Mouse (Mus musculus) kidney, adult 2 months (tissue): Measurements from ENCODE around the gene Sos2. TPM values are rescaled to one million over a fixed set of nuclear protein-coding genes. Genes with fewer than 3 reads are reported as not detected.

Experiments
- DNase-seq: peaks from one replicate; pipeline ENCODE4 v3.0.0; 2021
- H3K27ac ChIP-seq: fragments of 200-500 bp; 2 replicates; pipeline ENCODE4 v1.5.1; 2012; ENCODE audit warnings: low read depth, low read length, control low read depth, inconsistent platforms; ENCODE audit not compliant: insufficient read depth
- H3K27me3 ChIP-seq: fragments of 200-500 bp; replicated peaks from 2 replicates; pipeline ENCODE4 v1.6.1; 2012; ENCODE audit warnings: mild to moderate bottlenecking, moderate library complexity, low read length, inconsistent platforms; ENCODE audit not compliant: control insufficient read depth, insufficient read depth
- H3K36me3 ChIP-seq: fragments of 200-500 bp; 2 replicates; pipeline ENCODE4 v1.6.1; 2012; ENCODE audit warnings: mild to moderate bottlenecking, moderate library complexity, low read length, inconsistent platforms; ENCODE audit not compliant: control insufficient read depth, insufficient read depth
- H3K4me1 ChIP-seq: fragments of 200-500 bp; 2 replicates; pipeline ENCODE4 v1.6.1; 2011; ENCODE audit warnings: low read length; ENCODE audit not compliant: control insufficient read depth, insufficient read depth
- H3K4me3 ChIP-seq: fragments of 200-500 bp; 2 replicates; pipeline ENCODE4 v1.5.1; 2011; ENCODE audit warnings: mild to moderate bottlenecking, low read depth, low read length, control low read depth; ENCODE audit not compliant: insufficient read depth
- CTCF ChIP-seq: fragments of 200-500 bp; conservative IDR thresholded peaks from 2 replicates; pipeline ENCODE4 v1.5.1; 2011; ENCODE audit warnings: low read depth, mild to moderate bottlenecking, control low read depth, low read length, moderate library complexity, mixed read lengths; ENCODE audit not compliant: insufficient read depth, insufficient read length
- POLR2A ChIP-seq: fragments of 200-500 bp; IDR thresholded peaks from one replicate; pipeline ENCODE4 v1.6.1; 2011; ENCODE audit warnings: low read depth, low read length, control low read depth
- WGBS: fragments of 180-500 bp; shearing (Covaris S2); methylation state at CpG from one replicate; pipeline ENCODE4 v1.1.7; 2018; 5-methylcytosine and 5-hydroxymethylcytosine counted together
- polyA plus RNA-seq: library from polyadenylated mRNA; depleted of rRNA; stranded (reverse); fragments of >200 nt; gene quantifications from 2 replicates; pipeline ENCODE4 v1.2.3, GENCODE M21; 2012

Gene Sos2
- polyA plus RNA-seq, 1 experiment: 28.8 TPM

DNA sequence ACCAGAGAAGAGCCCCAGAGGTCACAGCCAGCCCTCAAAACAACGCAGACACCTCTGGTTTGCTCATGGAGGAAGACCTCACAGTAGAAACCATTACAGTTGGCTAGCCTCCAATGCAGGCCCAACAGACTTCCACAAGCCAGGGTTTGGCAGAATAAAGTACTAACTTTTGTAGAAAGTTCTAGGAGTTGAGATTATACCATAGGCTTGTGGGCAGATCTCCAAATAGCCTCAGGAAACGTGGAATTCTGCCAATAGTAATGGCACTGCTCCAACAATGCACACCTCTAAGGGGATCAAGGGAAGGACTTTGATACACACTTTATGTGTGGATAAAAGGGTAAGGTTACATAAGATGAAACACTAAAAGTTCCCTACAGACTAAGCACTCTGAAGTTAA, 6.7 kb upstream of the Sos2 start:
- 17% methylated on average over 2 of the region's 2 CpGs for WGBS
- Histone ChIP-seq H3K4me1 (no peaks in the 10 kb centered on the region; the same call in 1 of the 2 replicates), H3K27ac (no peak overlapping the region), H3K27me3 (no peaks in the 10 kb centered on the region), H3K36me3 (no peaks in the 10 kb centered on the region), H3K4me3 (no peak overlapping the region)
- TF ChIP-seq CTCF (no peak), POLR2A (no peak)
- peak; percentile 60 for DNase-seq

DNA sequence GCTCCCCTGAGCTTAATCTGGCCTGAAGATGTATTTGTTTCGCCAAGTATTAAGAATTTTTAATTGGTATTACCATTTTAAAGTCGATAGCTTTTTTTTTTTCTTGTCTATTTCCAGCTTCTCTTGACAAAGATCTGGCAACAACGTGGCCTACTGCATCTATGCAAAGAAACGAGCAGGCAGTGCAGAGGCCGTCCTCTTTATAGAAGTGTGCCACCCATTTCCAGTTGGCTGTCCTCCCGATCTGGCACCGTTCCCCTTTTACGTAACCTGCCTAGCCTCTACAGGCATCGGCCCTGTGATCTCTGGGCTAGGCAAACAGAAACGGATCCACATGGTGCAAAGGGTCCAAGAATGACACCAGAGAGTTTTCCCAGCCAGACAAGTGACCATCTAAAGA, 1.9 kb upstream of the Sos2 start:
- H3K4me3 ChIP-seq: no peak overlapping the region
- H3K27ac ChIP-seq: peak overlapping the region; percentile 61; the same call in 1 of the 2 replicates
- 7% methylated on average over 10 of the region's 10 CpGs for WGBS
- H3K27me3 ChIP-seq: no peaks in the 10 kb centered on the region
- H3K4me1 ChIP-seq: peaks cover 5% of the 10 kb centered on the region; the same call in 1 of the 2 replicates
- TF ChIP-seq CTCF (no peak), POLR2A (no peak)
- DNase-seq: peak; percentile 96
- H3K36me3 ChIP-seq: no peaks in the 10 kb centered on the region

DNA sequence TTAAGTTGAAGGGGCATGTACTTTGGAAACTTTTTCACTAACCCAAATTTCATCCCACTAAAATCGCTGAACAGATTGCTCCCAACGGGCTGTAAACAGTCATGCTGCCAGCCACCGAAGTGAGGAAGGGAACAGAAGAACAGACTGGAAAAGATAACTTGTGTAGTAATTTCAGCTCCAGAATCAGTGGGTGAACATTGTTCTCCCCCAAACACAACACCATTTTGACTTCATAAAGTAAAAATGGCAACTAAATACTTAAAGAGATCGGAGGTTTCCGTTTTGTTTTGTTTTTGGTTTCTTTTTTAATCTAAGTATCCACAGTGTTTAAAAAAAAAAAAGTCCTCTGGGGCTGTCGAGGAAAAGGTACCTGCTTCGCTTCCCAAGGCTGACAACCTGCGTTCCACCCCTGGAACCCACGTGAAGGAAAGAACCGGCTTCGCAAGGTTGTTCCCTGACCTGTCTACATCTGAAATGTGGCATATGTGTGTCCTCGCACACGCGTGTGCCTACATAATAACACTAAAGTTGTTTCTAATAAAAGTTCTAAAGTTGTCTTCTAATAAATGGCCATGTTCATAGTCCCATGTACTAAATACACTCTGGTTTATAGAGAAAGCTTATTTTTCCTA, 1.3 kb upstream of the Sos2 start:
- WGBS: 34% methylated on average over 14 of the region's 14 CpGs
- H3K4me3 ChIP-seq: 0 out of 2 replicates have a peak overlapping the region, but pooled peaks have one; percentile 28
- H3K4me1 ChIP-seq: peaks cover 5% of the 10 kb centered on the region; the same call in 1 of the 2 replicates
- no peaks in the 10 kb centered on the region for H3K27me3 ChIP-seq
- no peaks in the 10 kb centered on the region for H3K36me3 ChIP-seq
- peak overlapping the region; percentile 62 for H3K27ac ChIP-seq
- TF ChIP-seq CTCF (no peak), POLR2A (no peak)
- peak; percentile 26 for DNase-seq

DNA sequence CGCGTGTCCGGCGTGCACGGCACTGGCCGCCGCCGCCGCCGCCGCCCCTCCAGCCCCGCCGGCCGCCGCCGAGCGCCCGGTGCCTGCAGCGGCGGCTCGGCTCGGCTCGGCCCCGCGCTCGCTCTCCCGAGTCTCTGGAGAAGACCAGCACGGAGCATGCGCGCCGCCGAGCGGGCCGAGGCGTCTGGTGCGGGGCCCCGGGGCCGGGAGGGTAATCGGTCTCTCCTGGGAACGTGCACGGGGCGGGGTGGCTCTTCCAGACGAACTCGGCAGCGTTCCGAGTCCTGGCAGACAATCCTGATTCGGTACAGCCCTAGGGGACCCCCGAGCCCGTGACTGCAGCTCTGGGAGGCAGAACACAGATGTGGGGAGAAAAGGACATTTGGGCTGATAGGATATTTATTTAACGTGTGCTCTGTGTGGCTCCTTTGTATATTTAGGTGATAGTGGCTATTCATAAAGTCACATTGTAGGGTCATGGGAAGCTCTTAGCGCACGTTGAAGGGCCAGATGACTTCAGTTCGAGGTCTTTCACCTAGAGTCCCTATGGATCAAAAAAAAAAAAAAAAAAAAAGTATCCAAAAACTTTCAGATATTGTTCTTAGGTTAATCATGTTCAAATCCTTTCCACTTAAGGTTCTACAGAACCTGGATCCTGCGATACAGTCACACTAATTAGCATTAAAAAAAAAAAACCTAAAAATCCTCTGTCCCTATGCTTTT, 574 bp upstream of the Sos2 start:
- Histone ChIP-seq H3K36me3 (no peaks in the 10 kb centered on the region), H3K27ac (peak overlapping the region; percentile 85), H3K4me1 (peaks cover 5% of the 10 kb centered on the region; the same call in 1 of the 2 replicates), H3K4me3 (peak overlapping the region; percentile 77), H3K27me3 (no peaks in the 10 kb centered on the region)
- DNase-seq: peak; percentile 90
- TF ChIP-seq CTCF (no peak), POLR2A (no peak)
- WGBS: 1% methylated on average over 54 of the region's 54 CpGs

DNA sequence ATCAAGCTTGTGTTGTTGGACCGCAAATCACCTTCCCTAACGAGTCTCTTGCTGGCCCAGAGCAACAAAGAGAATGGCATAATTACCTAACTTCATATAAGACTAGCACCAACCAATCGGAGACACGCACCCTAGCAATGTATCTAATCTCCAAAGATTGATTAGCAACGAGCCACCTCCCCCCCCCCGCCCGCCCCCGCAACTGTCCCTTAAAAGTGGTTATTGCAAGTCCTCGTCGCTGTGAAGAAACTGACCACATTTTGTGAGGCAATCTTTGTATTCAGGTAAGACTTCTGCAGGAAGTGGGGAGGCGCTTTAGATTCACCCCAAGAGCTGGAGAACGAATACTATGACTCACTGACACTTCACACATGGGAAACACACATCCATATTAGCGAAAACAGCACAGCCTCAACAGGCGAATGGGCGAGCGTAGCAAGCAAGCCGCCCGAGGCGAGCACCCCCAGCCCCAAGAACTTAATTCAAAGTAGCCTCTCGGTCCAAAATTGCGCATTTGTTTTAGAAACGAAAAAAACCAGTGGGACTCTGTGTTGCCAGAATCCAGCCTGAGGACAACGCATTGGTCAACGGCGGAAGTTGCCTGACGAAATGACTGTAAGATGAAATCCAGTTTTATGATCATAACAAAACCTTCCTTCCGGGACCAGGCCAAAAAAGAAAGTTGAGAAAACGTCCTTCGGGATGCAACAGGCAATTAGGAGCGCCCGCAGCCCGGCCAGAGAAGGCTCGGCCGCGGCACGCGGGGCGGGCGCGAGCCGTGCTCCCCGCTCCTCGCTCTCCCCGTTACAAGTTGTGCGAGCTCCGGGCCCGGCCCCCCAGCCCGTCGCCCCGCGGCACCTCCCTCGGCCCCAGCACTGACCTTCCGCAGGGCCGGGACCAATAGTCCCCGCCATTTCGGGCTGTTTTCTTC, 752 bp downstream of the Sos2 start:
- Histone ChIP-seq H3K4me3 (peak overlapping the region; percentile 77), H3K27ac (peak overlapping the region; percentile 85), H3K27me3 (no peaks in the 10 kb centered on the region), H3K36me3 (no peaks in the 10 kb centered on the region), H3K4me1 (peaks cover 10% of the 10 kb centered on the region)
- WGBS: 1% methylated on average over 55 of the region's 56 CpGs
- peak; percentile 53 for DNase-seq
- no peak for TF ChIP-seq POLR2A
- TF ChIP-seq CTCF: no peak

DNA sequence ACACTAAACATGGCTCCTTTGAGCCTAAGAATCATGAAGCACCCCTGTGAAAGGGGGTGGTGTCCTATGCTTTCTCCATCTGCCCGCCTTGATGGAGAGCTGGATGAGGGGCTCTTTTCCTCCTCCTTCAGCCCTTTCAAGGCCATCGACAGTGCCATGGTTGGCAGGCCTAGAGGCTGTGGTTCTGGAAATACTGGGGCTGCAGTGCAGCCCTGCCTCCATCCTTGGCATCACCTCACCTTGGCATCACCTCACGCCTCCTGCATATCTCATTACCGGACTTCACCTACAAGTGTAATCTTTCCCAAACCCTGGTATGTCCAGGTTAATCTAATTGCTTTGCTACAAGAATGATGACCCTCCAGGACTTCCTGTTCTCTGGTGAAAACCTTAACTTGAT, 5.5 kb downstream of the Sos2 start:
- peaks cover 20% of the 10 kb centered on the region for H3K4me1 ChIP-seq
- H3K27ac ChIP-seq: no peak overlapping the region
- no peaks in the 10 kb centered on the region for H3K27me3 ChIP-seq
- H3K36me3 ChIP-seq: no peaks in the 10 kb centered on the region
- no peak for DNase-seq
- no peak overlapping the region for H3K4me3 ChIP-seq
- WGBS: 79% methylated on average over 4 of the region's 4 CpGs
- TF ChIP-seq POLR2A: no peak
- TF ChIP-seq CTCF: no peak
